Mouse (Mus musculus) kidney, adult 2 months (tissue): Measurements from ENCODE around the gene Tet2. TPM values are rescaled to one million over a fixed set of nuclear protein-coding genes. Genes with fewer than 3 reads are reported as not detected.

Source experiments
- DNase-seq: peaks from one replicate; pipeline ENCODE4 v3.0.0; 2021
- H3K27ac ChIP-seq: fragments of 200-500 bp; 2 replicates; pipeline ENCODE4 v1.5.1; 2012; ENCODE audit warnings: low read depth, low read length, control low read depth, inconsistent platforms; ENCODE audit not compliant: insufficient read depth
- H3K27me3 ChIP-seq: fragments of 200-500 bp; replicated peaks from 2 replicates; pipeline ENCODE4 v1.6.1; 2012; ENCODE audit warnings: mild to moderate bottlenecking, moderate library complexity, low read length, inconsistent platforms; ENCODE audit not compliant: control insufficient read depth, insufficient read depth
- H3K36me3 ChIP-seq: fragments of 200-500 bp; 2 replicates; pipeline ENCODE4 v1.6.1; 2012; ENCODE audit warnings: mild to moderate bottlenecking, moderate library complexity, low read length, inconsistent platforms; ENCODE audit not compliant: control insufficient read depth, insufficient read depth
- H3K4me1 ChIP-seq: fragments of 200-500 bp; 2 replicates; pipeline ENCODE4 v1.6.1; 2011; ENCODE audit warnings: low read length; ENCODE audit not compliant: control insufficient read depth, insufficient read depth
- H3K4me3 ChIP-seq: fragments of 200-500 bp; 2 replicates; pipeline ENCODE4 v1.5.1; 2011; ENCODE audit warnings: mild to moderate bottlenecking, low read depth, low read length, control low read depth; ENCODE audit not compliant: insufficient read depth
- CTCF ChIP-seq: fragments of 200-500 bp; conservative IDR thresholded peaks from 2 replicates; pipeline ENCODE4 v1.5.1; 2011; ENCODE audit warnings: low read depth, mild to moderate bottlenecking, control low read depth, low read length, moderate library complexity, mixed read lengths; ENCODE audit not compliant: insufficient read depth, insufficient read length
- POLR2A ChIP-seq: fragments of 200-500 bp; IDR thresholded peaks from one replicate; pipeline ENCODE4 v1.6.1; 2011; ENCODE audit warnings: low read depth, low read length, control low read depth
- WGBS: fragments of 180-500 bp; shearing (Covaris S2); methylation state at CpG from one replicate; pipeline ENCODE4 v1.1.7; 2018; 5-methylcytosine and 5-hydroxymethylcytosine counted together
- polyA plus RNA-seq: library from polyadenylated mRNA; depleted of rRNA; stranded (reverse); fragments of >200 nt; gene quantifications from 2 replicates; pipeline ENCODE4 v1.2.3, GENCODE M21; 2012

Tet2 gene
- polyA plus RNA-seq, 1 experiment: 15.9 TPM

DNA sequence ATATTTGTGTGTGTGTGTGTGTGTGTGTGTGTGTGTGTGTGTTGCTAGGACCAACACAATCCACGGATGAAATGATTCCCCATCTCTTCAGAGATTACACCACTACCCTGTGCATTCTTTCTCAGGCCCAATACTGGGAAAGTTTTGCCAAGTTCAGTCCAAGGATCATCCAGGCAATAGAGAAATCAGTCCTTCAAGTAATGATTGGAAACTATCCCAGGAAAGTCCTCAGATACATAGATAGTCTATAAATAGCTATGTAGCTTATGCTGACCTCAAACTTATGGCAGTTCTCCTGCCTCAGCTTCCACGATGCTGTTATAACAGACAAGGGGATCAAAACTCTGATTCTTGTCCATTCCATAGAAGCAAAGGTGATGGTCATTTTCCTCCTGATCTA, 13.8 kb downstream of the Tet2 start:
- Histone ChIP-seq H3K36me3 (no peaks in the 10 kb centered on the region; the same call in 1 of the 2 replicates), H3K27me3 (no peaks in the 10 kb centered on the region), H3K27ac (no peak overlapping the region), H3K4me1 (peaks cover 25% of the 10 kb centered on the region), H3K4me3 (no peak overlapping the region)
- TF ChIP-seq CTCF (no peak), POLR2A (no peak)
- no peak for DNase-seq
- 61% methylated on average over 2 of the region's 2 CpGs for WGBS

DNA sequence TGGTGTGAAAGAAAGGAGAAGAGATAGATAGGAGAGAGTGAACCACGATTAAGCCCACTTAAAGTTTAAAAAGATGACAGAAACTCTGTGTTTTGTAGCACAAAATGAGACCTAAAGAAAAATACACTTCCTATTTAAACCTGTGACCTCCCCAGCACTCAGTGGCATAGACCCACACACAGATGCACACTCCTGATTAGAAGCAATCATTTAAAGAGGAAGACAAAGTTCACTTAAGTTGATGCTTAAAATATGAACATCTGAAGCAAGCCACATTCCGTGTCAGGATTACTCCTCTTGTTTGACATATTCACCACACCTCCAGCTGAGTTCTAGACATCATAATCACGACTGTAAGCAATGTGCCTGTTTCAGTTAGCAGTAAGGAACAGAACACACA, 14.3 kb downstream of the Tet2 start:
- DNase-seq: no peak
- peaks cover 25% of the 10 kb centered on the region for H3K4me1 ChIP-seq
- WGBS: 40% methylated on average over 3 of the region's 3 CpGs
- no peak overlapping the region for H3K27ac ChIP-seq
- no peaks in the 10 kb centered on the region; the same call in 1 of the 2 replicates for H3K36me3 ChIP-seq
- TF ChIP-seq POLR2A (no peak), CTCF (no peak)
- H3K4me3 ChIP-seq: no peak overlapping the region
- H3K27me3 ChIP-seq: no peaks in the 10 kb centered on the region

DNA sequence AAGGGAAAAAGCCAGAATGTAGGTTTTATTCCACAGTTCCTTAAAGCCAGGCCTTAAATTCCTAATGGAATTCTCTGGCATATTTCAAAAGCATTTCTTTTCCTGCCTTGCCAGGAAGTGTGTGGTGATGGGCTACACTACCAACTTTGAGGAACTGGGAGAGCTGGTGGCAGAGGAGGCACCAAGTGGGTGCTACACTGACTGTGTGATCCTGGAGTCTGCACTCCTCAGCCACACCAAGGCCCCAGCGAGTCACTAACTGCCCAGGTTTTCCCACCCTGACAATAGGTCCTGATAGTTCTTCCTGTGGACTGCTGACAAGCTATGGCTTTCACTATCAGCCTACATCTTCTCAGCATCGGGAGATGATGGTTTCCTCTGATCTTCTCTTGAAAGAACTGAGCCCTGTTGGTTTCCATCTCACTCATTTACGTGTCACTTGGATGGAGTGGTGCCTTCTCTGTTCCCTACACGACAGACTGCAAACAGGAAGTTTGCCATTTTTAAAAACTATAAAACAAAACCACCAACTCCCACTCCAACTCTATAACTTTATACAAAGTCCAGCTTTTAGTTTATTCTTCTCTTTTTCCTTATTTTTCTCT, 18.7 kb downstream of the Tet2 start:
- no peak for TF ChIP-seq CTCF
- no peak for TF ChIP-seq POLR2A
- 63% methylated on average over 4 of the region's 4 CpGs for WGBS
- DNase-seq: no peak
- H3K27ac ChIP-seq: no peak overlapping the region
- peaks cover 14% of the 10 kb centered on the region; the same call in 1 of the 2 replicates for H3K4me1 ChIP-seq
- H3K27me3 ChIP-seq: no peaks in the 10 kb centered on the region
- H3K4me3 ChIP-seq: no peak overlapping the region
- no peaks in the 10 kb centered on the region; the same call in 1 of the 2 replicates for H3K36me3 ChIP-seq

- TF ChIP-seq CTCF (no peak), POLR2A (no peak)
- Histone ChIP-seq H3K27ac (no peak overlapping the region), H3K27me3 (no peaks in the 10 kb centered on the region), H3K36me3 (no peaks in the 10 kb centered on the region; the same call in 1 of the 2 replicates), H3K4me3 (no peak overlapping the region), H3K4me1 (peaks cover 8% of the 10 kb centered on the region; the same call in 1 of the 2 replicates)
- no peak for DNase-seq
- 46% methylated on average over 1 of the region's 1 CpGs for WGBS
Measured at GRCm38 (mm10) chr3:133525578-133525977, 19.4 kb downstream of the Tet2 start.

DNA sequence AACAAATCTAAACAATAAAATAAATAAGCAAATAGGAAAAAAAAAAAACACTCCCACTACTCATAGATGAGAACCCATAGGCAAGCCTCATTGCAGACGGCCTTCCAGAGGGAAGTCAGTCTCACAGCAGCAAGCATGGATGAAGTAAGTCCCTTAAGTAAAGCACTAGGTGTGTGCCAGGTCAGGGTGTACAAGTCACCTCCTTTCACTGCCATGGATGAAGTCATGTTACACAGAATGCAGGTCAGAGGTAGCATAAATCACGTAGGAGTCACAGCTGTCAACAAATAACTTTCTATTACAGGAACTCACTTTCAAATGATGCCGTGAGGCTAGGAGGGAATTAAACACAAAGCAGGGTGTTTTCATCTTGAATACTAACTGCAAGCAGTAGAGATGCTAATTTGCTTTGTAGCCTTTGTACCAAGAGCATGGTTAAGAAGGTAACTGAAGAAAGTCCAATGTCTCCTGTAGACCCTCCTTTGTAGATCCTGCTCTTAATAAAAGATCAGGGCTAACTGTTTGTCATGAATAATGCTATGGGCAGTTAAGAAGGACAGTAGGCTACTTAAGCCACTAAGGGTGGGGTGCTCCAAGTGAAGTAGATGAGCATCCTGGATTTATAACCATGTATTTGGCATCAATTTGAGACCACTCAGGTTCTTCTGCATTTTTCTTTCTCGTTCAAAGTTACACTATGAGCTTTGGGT, 20.4 kb downstream of the Tet2 start:
- peaks cover 8% of the 10 kb centered on the region; the same call in 1 of the 2 replicates for H3K4me1 ChIP-seq
- no peaks in the 10 kb centered on the region; the same call in 1 of the 2 replicates for H3K36me3 ChIP-seq
- DNase-seq: no peak
- H3K27me3 ChIP-seq: no peaks in the 10 kb centered on the region
- no peak for TF ChIP-seq POLR2A
- TF ChIP-seq CTCF: no peak
- no peak overlapping the region for H3K27ac ChIP-seq
- WGBS: 52% methylated on average over 4 of the region's 4 CpGs
- no peak overlapping the region for H3K4me3 ChIP-seq

DNA sequence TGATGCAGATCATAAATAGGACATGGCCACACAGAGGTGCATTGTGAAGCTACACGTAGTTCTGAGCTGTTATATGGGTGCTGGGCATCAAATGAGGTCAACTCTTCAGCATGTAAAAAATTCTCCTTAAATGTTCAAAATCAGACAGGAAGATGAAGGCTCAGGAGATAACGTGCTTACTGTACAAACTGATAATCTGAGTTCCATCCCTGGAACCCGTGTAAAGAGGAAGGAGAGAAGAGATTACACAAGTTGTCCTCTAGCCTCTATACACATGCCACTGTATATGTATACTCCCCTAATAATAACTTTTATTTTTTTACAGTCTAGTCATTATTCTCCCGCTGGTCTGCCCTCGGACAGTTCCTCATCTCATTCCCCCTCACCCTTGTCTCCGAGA, 21.7 kb downstream of the Tet2 start:
- no peak for TF ChIP-seq POLR2A
- no peak for TF ChIP-seq CTCF
- no peaks in the 10 kb centered on the region; the same call in 1 of the 2 replicates for H3K36me3 ChIP-seq
- no peak overlapping the region for H3K27ac ChIP-seq
- no peak overlapping the region for H3K4me3 ChIP-seq
- no peaks in the 10 kb centered on the region for H3K27me3 ChIP-seq
- 81% methylated on average over 6 of the region's 6 CpGs for WGBS
- no peak for DNase-seq
- H3K4me1 ChIP-seq: peaks cover 11% of the 10 kb centered on the region; the same call in 1 of the 2 replicates

DNA sequence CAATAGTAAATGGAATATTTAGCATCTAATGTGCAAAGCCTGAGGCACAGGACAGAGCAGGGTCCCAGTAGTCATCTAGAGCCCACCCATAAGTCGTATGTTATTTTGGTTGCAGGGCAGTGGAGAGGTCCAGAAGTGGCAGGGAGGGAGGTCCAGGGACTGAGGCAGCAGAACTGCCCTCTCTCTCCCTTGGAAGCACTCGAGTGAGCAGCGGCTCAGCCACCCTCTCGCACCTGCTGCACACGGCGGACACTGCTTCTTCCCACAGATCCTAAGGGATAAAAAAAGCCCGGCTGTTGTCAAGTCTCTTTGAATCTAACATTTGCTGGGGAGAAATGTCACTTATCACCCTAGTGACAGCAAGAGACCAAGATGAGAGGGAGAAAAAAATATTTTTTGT, 22.6 kb downstream of the Tet2 start:
- TF ChIP-seq CTCF (no peak), POLR2A (no peak)
- H3K36me3 ChIP-seq: no peaks in the 10 kb centered on the region; the same call in 1 of the 2 replicates
- DNase-seq: no peak
- peaks cover 11% of the 10 kb centered on the region; the same call in 1 of the 2 replicates for H3K4me1 ChIP-seq
- H3K27me3 ChIP-seq: no peaks in the 10 kb centered on the region
- H3K4me3 ChIP-seq: no peak overlapping the region
- H3K27ac ChIP-seq: no peak overlapping the region
- 39% methylated on average over 7 of the region's 7 CpGs for WGBS
